Mouse (Mus musculus) thymus, adult 2 months (tissue): ENCODE results near the gene Gm815.

Experiments
- CTCF ChIP-seq: fragments of 200-500 bp; IDR thresholded peaks from 2 replicates; pipeline ENCODE4 v1.5.1; 2012; ENCODE audit warnings: mild to moderate bottlenecking, control low read depth, low read length, moderate library complexity, borderline replicate concordance; ENCODE audit not compliant: control insufficient read depth, poor library complexity, insufficient read depth; ENCODE audit errors: extremely low read depth
- POLR2A ChIP-seq: fragments of 200-500 bp; IDR thresholded peaks from 2 replicates; pipeline ENCODE4 v1.6.1; 2012; ENCODE audit warnings: mild to moderate bottlenecking, low read length, control low read depth, moderate library complexity; ENCODE audit not compliant: control insufficient read depth, poor library complexity, insufficient read depth; ENCODE audit errors: extremely low read depth

DNA sequence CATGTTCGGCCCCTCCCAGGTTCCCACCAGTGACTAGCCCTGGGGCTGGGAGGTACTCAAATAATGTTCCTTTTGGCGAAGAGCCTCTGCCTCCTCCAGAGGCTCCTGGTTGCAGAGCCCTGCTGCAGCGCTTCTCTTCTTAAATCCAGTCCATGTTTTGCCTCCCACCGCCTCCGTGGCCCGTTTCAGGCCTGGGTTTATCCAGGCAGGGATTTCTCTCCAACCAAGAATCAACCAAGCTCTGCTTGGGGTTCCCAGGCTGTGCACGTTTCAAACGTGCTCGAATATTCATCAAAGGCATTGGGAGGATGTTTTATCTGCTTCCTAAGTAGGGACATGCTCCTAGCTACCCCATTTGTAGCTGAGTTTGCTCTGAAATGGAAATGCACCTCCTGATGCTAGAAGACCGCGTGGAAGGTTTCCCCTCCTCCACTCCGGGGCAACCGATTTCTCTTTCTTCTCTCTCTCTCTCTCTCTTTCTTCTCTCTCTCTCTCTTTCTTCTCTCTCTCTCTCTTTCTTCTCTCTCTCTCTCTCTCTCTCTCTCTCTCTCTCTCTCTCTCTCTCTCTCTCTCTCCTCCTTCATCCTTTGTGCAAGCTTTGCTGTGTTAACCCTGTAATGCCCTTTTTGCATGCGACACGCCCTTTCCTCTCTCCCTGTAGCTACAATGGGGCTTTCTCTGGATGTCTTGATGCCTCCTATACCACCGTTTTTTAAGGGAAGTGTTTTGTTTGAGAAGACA, 40.2 kb upstream of the Gm815 start:
- TF ChIP-seq CTCF = no peak
- no peak for TF ChIP-seq POLR2A
